Mouse (Mus musculus) right cerebral cortex, postnatal 25 days (tissue): ENCODE data around the gene Samd7.
A peak's percentile ranks its signal among the peaks of the same experiment; 100 is the strongest.

Source experiments
- DNase-seq: peaks from one replicate; pipeline ENCODE4 v3.0.0; 2022

The Samd7 gene

DNA sequence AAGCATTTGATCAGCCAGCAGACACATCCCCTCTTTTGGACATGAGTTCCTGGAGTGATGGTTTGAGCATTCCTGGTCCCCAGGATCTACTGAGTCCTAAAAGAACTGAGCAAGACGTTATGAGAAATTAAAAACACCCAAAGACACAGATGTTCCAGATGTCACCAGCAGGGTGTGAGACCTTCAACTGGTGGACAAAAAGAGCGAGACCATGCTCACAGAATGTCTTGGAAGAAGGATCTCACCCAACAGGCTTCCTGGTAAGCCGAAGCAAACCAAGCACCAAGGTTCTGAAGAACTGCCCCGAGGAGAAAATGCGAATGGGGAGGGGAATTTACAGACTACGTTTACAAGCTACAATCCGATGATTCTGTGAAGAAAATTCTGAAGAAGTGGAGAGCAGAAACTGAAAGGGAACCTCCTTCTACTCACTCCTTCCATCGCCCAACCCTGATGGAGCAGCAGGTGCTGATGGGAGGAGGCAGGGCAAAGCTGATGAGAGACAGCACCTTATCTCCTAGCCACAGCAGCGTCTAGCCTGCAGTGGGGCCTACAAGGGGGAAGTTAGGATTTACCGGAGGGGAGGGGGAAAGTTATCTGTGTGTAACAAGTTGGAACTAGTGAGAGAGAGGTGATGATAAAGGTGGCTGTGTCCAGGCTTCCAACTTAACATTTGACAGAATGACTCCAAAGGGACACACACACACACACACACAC is 19.4 kb downstream of the Samd7 start:
- DNase-seq, result no peak

DNA sequence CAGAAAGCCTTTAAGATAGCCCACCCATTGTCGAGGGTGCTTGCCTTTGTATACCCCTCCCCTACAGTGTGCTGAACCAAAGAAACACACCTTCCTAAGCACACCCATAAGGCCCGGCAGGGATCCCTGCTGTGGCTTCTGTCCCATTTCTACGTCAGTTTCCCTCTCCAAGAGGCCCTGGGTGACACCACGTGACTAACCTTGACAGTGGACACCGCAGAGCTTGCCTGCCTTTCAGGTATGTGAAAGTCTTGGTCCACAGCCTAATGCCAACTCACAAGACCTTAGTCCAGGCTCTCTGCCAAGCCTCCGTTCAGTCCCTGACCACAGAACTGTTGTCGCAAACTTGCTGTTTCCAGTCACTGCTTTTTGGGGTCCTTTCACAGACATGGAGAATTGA is 20.1 kb downstream of the Samd7 start:
- DNase-seq, result no peak

DNA sequence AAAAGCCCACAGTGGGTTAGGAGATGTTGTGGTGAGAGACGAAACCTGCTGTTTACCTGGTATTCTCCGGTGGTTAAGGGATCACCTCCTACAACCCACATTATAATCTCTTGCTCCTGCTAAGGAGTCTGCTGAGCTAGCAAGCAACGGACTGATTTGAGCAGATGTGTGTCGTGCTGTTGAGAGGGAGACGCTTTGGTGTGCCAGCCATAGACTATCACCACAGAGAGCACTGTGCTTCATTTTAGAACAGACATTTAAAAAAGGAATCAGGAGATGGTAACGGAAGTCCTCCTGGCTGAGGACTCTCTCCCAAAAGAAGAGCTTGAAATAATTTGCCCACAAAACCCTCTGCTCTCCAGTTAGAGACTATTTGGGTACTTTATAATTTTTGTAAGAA is 21.2 kb downstream of the Samd7 start:
- DNase-seq, result peak; percentile 11

DNA sequence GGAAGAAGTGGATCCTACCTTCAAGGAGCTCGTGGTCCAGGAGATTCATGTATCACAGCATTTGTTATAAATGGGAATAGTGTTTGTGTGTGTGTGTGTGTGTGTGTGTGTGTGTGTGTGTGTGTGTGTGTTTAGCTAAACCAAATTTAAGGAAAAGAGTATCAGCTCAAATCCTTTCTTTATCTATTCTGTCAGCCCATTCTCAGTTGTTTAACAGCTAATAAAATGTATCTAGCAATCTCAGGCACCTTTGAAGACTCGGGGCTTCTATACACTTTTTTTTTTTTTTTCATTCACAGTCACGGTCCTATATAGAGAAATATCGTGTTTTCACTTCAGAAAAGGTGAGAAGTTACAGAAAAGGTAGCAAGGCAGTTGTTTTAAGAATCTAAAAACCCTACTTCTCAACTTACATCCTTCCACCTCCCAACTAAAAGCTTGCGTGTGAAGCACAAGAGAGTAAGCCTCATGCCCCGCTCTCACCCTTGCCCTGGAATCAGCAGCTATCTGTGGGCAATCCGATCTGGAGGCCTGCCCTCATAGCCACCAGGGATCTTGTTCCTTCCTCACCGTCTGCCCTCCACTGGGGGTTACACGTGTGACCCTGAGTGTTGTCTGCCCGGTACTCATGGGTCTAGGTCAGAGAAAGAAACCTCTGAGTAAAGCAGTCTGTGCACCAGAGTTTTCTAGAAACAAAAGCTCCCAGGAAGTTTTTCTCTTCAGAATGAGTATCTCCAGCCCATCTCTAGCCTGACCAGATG is 23.8 kb downstream of the Samd7 start:
- DNase-seq, result no peak

DNA sequence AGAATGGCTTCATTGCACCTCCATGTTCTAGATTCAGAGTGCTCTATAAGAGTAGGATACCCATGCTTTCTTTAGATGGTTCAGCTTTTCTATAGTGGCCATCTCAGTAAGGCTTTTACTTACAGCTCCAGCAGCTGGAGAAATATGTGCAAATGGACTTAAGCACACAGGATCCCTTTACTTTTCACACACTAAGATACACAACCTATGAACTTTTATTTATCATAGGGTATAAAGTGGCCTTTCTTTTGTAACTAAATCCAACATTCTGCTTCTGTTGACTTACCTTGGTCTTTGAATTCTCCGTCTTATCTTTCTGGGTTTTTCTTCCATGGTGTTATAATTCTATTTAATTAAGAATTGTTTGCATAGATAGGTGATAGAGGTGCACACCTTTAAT is 25.5 kb downstream of the Samd7 start:
- DNase-seq, result no peak

DNA sequence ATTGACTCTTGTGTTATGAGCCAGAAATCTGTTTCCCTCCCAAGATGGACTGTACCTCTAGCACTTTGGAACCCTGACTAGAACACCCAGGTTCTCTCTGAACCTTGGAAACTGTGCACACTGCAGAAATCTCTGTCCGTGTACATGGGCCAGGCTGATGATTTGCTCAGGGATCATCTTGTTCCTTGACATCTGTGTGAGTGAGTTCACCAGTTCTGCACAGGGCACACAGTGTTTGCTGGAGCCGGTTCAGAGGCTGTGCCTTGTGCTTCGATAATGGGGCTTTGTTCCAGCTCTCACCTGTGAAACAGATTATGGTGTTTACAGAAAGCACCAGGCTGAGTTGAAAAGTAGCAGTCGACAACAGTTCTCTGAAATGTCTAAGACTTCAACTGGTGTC is 26.5 kb downstream of the Samd7 start:
- no peak for DNase-seq

DNA sequence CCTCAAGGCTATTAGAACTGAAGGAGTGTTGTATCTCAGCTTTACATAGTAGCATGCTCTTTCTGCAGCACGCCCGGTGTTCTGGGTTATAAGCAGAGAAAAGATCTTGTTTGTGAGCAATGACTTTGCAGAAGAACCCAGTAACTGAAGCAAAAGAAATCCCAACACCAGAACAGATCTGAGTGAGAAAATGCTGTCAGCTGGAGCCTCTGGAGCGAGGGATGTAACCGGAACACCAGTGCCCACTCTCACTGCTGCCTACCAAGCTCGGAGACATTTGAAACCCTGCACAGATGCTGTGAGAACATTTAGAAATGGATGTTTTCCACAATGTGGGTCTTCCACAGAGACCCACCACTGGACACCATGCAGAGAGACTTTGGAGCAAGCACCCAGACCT is 28.6 kb downstream of the Samd7 start:
- no peak for DNase-seq

DNA sequence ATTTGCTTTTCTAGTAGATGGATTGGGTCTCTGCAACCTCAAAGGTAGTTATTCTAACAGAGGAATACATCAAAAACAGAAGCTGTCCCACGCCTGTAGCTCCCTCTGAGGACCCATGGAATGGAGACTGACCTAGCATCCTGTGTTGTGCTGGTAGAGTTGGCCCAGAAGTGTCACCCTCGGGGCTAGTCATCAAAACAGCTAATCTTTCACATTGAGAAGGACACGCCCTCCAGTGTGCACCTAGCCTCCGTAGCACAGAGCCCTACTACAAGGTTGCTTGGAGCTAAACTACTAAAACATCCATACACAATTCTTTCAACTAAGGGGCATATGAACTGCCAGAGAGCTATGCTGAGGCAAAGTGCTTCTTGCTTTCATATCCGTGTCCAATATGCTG is 31.9 kb downstream of the Samd7 start:
- no peak for DNase-seq

DNA sequence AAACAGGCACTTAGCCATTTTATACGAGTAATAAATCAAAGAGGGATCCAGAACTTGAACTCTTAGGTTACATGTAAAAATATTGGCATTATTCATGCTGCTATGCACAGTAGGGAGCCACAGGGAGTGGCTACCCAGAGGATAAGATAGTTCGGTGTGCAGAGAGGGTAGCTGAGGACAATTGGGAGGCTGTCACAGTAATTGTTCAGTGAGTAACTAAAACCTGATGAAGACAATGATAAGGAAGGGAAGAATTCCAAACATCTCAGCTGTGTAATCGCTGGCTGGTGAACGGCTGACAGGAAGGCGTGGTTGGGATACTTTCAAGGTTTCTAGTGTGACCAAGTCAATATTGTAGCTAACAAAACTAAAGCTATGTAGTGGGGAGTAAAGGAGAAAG is 42.4 kb downstream of the Samd7 start:
- no peak for DNase-seq

DNA sequence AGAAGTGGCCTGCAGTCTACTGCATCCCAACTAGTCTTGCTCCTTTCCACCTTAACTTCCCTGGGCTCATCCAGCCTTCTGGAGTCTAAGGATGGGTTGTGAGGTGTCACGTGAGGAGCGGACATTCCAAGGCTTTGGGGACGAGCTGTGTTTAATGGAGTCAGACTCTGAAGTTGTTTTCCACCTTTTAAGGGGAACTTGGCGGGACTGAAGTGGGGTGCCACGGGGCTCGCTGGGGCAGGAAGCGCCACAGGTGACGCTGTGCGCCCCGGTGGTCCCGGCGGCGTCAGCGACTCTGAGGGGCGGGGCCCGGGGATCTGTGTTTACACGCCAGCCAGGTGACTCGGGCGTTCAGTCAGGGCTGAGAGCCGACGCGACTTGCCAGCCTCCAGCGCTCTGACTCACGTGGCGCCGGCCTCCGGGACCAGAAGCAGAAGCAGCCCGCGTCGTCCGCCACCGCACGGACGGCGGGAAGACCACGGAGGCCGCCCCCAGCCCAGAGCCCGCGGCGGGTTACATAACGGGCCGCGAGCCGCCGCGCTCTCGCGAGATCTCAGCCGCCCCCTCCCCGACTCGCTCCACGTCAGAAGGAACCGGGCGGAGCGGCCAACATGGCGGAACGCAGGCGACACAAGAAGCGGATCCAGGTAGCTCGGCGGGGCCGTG is 46.8 kb downstream of the Samd7 start, which contains the start of gene Sec62:
TSS of gene Sec62 (plus strand) at position 139 of the 666 bp plus-strand sequence.
- peak; percentile 94 for DNase-seq

DNA sequence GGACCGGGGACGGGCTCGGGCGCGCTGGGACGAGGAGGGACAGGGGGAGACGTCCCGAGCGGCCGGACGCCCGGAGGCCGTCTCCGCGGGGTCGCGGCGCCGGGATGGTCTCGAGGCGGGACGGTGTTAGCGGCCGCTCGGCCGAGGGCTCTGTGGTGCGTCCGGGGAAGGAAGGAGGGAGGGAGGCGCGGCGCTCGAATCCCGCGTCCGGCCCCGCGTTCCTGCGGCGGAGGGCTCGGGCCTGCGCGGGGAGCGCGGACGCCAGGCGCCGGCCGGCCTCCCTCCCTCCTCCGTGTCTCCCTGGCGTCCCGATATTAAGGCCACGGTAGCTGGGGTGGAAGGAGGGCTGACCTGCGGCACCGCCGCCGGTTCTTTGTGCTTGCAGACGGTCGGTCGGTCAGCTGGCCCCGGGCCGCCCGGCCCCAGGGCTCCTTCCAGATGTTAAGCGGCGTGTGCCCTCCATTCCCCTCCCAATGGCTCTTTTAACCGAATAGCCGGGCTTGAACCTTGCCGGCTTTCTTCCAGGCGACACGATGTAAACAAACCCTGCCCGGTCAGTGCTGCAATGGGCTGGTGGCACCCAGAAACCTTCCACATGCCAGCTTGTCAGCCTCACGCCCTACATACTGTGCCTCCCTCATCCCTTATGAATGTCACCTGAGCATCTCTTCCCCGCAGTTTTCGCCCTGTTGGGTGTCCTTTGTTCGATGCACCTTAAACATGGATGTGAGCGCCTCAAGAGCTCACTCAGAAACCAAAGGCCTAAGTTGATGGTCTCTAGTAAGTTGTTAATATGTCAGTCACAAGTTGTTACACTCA is 47.5 kb downstream of the Samd7 start:
- DNase-seq, result no peak

DNA sequence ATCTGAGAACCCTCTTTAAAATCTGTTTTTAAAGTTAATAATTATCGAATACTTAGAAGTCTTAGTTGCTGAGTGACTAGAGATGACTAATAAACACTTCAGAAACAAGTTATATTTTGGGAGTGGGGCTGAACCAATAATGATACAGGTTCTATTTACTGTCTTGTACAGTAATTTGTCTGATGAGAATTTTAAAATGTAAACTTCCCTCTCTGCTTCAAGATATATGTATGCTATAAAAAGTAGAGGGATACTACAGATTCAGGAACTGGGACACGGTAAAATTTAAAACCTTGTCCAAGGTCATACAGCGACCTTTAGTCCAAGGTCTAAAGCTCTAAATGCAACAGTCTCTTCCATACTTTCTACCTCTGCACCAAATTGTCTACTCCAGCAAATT is 56.1 kb downstream of the Samd7 start:
- DNase-seq, result no peak

DNA sequence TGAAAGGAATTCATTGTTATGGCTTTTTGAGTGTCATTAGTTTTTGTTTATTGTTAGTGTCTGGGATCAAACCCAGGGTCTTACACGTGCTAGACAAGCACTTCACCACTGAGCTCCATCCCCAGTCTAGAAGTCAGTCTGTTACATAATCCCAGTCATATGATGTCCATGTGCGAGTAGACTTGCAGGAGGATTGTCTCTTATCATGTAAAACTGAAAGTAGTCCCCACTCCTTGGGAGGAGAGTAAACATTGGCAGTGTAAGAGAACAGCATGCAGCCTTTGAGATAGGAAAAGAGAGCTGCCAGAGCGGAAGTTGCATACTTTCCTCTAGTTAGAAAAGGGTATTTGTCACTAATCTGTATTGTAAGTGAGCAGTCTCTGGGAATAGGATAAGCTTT is 66.8 kb downstream of the Samd7 start:
- no peak for DNase-seq
